Mouse (Mus musculus) ES-E14 (cell line): Measurements from ENCODE around the gene Lrrc28. TPM values are rescaled to one million over a fixed set of nuclear protein-coding genes. Genes with fewer than 3 reads are reported as not detected.

Source experiments
- DNase-seq: peaks from one replicate; pipeline ENCODE4 v3.0.0-alpha.2; 2013; ENCODE audit warnings: low read depth, low spot score
- H3K27ac ChIP-seq: 2 replicates; pipeline ENCODE4 v1.5.1; 2012; ENCODE audit warnings: low read depth, mild to moderate bottlenecking, low read length, moderate library complexity, mixed read lengths; ENCODE audit not compliant: poor library complexity, insufficient read depth, severe bottlenecking
- H3K36me3 ChIP-seq: 2 replicates; pipeline ENCODE4 v1.6.1; 2012; ENCODE audit warnings: mild to moderate bottlenecking, low read length, moderate library complexity, mixed read lengths; ENCODE audit not compliant: control insufficient read depth, poor library complexity, insufficient read depth, severe bottlenecking
- H3K4me1 ChIP-seq, 2 experiments: fragments of 150-350 bp in 1 of 2; sonication (generic) in 1 of 2; 2 replicates each; pipeline ENCODE4 v1.6.1; 2012; ENCODE audit warnings: low read length in 2 of 2, mild to moderate bottlenecking in 1 of 2, mixed read lengths in 1 of 2; ENCODE audit not compliant: control insufficient read depth in 2 of 2, insufficient read depth in 2 of 2, poor library complexity in 1 of 2
- H3K4me3 ChIP-seq, 2 experiments: fragments of 150-350 bp in 1 of 2; sonication (generic) in 1 of 2; 2 replicates each; pipeline ENCODE4 v1.5.1; 2012; ENCODE audit warnings: low read length in 2 of 2, low read depth in 1 of 2, mild to moderate bottlenecking in 1 of 2, mixed read lengths in 1 of 2; ENCODE audit not compliant: insufficient read depth in 1 of 2, poor library complexity in 1 of 2, severe bottlenecking in 1 of 2
- H3K9ac ChIP-seq: 2 replicates; pipeline ENCODE4 v1.6.1; 2012; ENCODE audit warnings: low read depth, mild to moderate bottlenecking, low read length, mixed read lengths; ENCODE audit not compliant: poor library complexity, insufficient read depth, severe bottlenecking
- H3K9me3 ChIP-seq: fragments of 150-350 bp; sonication (generic); 2 replicates; pipeline ENCODE4 v1.6.1; 2012; ENCODE audit warnings: low read depth, mild to moderate bottlenecking, low read length; ENCODE audit not compliant: control insufficient read depth, insufficient read depth
- CHD2 ChIP-seq: IDR thresholded peaks from 2 replicates; pipeline ENCODE4 v1.6.1; 2014; ENCODE audit warnings: mild to moderate bottlenecking, low read depth, low read length, inconsistent platforms
- HCFC1 ChIP-seq: IDR thresholded peaks from 2 replicates; pipeline ENCODE4 v1.6.1; 2012; ENCODE audit warnings: low read length, inconsistent platforms, borderline replicate concordance; ENCODE audit not compliant: insufficient read depth
- MAFK ChIP-seq: IDR thresholded peaks from 2 replicates; pipeline ENCODE4 v1.6.1; 2014; ENCODE audit warnings: mild to moderate bottlenecking, low read depth, low read length, inconsistent platforms; ENCODE audit not compliant: insufficient read depth
- ZC3H11A ChIP-seq: IDR thresholded peaks from 2 replicates; pipeline ENCODE4 v1.6.1; 2012; ENCODE audit warnings: low read depth, mild to moderate bottlenecking, inconsistent platforms, low read length, borderline replicate concordance
- ZNF384 ChIP-seq: IDR thresholded peaks from 2 replicates; pipeline ENCODE4 v1.6.1; 2012; ENCODE audit warnings: low read depth, low read length, inconsistent platforms
- in situ Hi-C, 2 experiments: fragments of 600-800 bp; cut with MboI; formaldehyde crosslinking; loops; one replicate each; pipeline ENCODE4 v1.15.1; 2025; ENCODE audit warnings: low sequenced_read_pairs in 2 of 2, inconsistent platforms in 1 of 2; ENCODE audit not compliant: unreplicated experiment in 2 of 2
- total RNA-seq: library from RNA; depleted of rRNA; stranded (reverse); fragments of 300-350 nt; gene quantifications from 2 replicates; pipeline ENCODE4 v1.2.3, GENCODE M21; 2012

The Lrrc28 gene
- total RNA-seq, 1 experiment: 25.0 TPM

DNA sequence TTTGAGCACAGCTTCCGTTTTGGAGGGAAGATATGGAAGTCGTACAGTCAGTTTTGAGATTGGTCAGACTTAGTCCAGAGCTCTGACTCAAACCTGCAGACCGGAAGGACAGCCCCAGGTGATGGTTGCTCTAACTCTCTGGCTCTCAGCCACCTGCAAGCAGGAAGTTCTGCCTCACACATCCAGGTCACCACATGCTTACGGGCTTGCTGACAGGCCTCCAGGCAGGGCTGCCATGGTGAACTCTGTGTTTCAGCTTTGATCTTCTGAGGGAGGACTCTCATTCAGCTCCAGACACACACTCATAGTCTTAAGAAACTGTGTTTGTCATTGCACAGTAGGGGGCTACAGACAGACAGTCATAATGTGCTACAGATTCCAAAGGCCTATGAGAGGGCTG is 161.4 kb downstream of the Lrrc28 start:
- no peak for DNase-seq
- in situ Hi-C loops: no loop called here
- no peak overlapping the region for H3K27ac ChIP-seq

DNA sequence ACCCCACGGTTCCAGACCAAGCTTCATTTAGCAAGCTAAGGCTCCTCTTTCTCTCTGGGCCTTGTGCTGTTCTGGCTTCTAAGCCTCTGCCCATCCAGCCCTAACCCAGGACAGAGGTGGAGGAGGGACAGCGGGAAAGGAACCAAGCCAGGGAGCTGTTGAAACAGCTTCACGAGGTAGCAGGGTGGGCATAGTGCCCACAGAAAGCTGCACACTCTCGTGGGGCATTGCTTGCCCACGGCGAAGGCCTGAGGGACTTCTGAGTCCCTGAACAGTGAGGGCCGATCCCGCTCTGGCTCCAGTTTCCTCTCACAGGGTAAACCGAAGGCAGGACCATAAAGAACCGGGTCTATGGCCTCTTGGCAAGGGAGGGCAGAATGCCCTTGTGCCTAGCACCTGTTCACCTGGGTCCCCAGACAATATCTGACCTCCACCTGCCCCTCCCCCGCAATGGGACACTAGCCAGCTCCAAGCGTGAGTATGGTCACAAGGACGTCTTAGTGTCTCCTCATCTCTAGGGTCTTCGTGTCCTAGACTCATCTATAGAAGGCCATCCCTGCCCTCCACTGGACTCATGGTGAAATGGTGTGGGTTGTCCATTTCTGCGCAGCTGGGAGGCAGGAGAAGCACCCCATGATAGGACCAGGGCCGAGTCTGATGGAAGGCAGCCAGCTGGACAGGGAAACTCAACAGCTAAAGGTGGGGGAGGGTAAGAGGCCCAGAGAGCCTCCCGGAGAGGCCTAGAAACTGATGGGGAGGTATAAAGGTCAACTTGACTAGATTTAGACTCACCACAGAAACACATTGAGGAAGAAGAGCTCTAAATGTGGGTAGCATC is 165.3 kb downstream of the Lrrc28 start:
- H3K4me1 ChIP-seq: 0 out of 4 replicates have a peak, but pooled peaks cover 0 to 4% of the 10 kb centered on the region in 2 experiments

More for the DNA sequence above, 161.4 kb downstream of the Lrrc28 start:
- no peaks in the 10 kb centered on the region for H3K4me1 ChIP-seq
- no peak overlapping the region for H3K9ac ChIP-seq
- H3K9me3 ChIP-seq: no peaks in the 10 kb centered on the region
- no peak overlapping the region for H3K4me3 ChIP-seq
- no peaks in the 10 kb centered on the region for H3K36me3 ChIP-seq
- TF ChIP-seq MAFK (no peak), ZNF384 (no peak), CHD2 (no peak), HCFC1 (no peak), ZC3H11A (no peak)

DNA sequence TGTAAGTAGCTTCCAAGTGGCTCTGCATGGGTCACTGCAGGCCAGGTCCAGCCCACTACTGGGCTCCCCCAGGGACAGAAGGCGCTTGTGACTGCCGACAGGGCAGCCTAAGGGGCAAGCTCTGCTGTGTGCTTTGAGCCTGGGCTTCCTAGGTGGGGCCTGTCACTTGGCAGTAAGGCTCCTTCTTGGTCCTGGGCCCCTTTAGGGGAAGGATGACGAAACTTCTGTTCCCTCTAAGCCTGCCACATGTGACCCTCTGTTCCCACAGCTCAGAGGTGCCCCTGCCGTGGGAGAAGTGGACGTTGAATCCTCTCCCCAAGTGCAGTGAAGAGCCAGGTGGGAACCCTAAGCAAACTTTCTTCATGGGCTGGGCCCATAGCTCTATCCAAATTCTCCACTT is 165.9 kb downstream of the Lrrc28 start:
- no peak for DNase-seq
- Histone ChIP-seq H3K4me1 (0 out of 4 replicates have a peak, but pooled peaks cover 0 to 4% of the 10 kb centered on the region in 2 experiments), H3K27ac (no peak overlapping the region), H3K9ac (no peak overlapping the region), H3K9me3 (no peaks in the 10 kb centered on the region), H3K36me3 (no peaks in the 10 kb centered on the region), H3K4me3 (no peak overlapping the region)
- TF ChIP-seq MAFK (no peak), ZC3H11A (no peak), CHD2 (no peak), HCFC1 (no peak), ZNF384 (no peak)
- in situ Hi-C loops: no loop called here

More for the DNA sequence above, 165.3 kb downstream of the Lrrc28 start:
- no peak for TF ChIP-seq CHD2
- no peak for TF ChIP-seq ZNF384
- Histone ChIP-seq H3K36me3 (no peaks in the 10 kb centered on the region), H3K9ac (no peak overlapping the region), H3K27ac (no peak overlapping the region), H3K9me3 (no peaks in the 10 kb centered on the region), H3K4me3 (no peak overlapping the region)
- in situ Hi-C loops: no loop called here
- DNase-seq: no peak

DNA sequence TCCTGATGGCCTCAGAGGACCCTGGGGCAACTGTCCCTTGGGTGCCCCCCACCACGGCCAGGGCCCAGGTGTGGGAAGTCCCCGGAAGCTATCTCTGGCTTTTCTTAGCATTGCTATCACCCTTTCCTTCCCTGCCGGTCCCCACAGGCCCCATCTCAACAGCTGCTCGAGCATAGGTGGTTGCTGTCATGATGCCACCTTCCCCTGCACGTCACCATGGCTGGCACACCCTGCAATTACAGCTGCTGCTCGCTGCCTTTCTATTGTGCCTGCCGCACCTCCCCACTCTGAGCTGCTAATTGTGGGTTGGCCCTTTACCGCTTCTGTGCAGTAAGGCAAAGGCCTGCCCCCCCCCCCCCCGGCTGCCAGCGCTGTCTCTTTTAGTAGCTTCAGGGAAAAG is 167.1 kb downstream of the Lrrc28 start:
- Histone ChIP-seq H3K27ac (no peak overlapping the region), H3K4me1 (0 out of 4 replicates have a peak, but pooled peaks cover 0 to 4% of the 10 kb centered on the region in 2 experiments), H3K9ac (no peak overlapping the region), H3K36me3 (no peaks in the 10 kb centered on the region), H3K9me3 (no peaks in the 10 kb centered on the region), H3K4me3 (no peak overlapping the region)
- in situ Hi-C loops: no loop called here
- no peak for DNase-seq
- TF ChIP-seq HCFC1: no peak
- TF ChIP-seq MAFK: no peak
- no peak for TF ChIP-seq ZC3H11A
- TF ChIP-seq CHD2: no peak
- TF ChIP-seq ZNF384: no peak
